Mouse (Mus musculus) olfactory bulb, adult 2 months (tissue): ENCODE results near the gene Tubb3.

Experiments
- CTCF ChIP-seq: fragments of 200-500 bp; IDR thresholded peaks from 2 replicates; pipeline ENCODE4 v1.5.1; 2012; ENCODE audit warnings: low read depth, mild to moderate bottlenecking, low read length, moderate library complexity; ENCODE audit not compliant: insufficient read depth
- POLR2A ChIP-seq: fragments of 200-500 bp; IDR thresholded peaks from 2 replicates; pipeline ENCODE4 v1.6.1; 2012; ENCODE audit warnings: mild to moderate bottlenecking, low read depth, low read length, moderate library complexity; ENCODE audit not compliant: insufficient read depth

DNA sequence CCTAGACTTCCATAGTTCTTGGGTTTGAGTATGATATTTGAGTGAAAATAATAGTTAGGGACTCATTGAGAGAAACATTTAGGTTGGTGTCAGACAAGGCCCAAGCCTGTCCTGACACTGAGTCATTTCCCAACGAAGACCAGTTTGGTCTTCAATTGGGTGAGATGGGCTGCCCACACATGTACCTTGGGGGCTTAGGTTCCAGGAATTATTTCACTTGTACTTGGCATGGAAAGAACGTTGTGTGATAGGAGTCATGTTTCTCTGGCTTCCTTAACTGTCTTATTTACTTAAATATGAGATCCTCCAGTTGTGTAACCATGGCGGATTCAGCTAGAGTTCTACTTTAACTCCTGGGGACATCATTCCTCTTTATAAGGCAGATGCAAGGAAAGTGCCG, 52.4 kb downstream of the Tubb3 start:
- TF ChIP-seq CTCF: no peak
- no peak for TF ChIP-seq POLR2A
